Mouse (Mus musculus): ENCODE data around the gene Gadl1.

DNA sequence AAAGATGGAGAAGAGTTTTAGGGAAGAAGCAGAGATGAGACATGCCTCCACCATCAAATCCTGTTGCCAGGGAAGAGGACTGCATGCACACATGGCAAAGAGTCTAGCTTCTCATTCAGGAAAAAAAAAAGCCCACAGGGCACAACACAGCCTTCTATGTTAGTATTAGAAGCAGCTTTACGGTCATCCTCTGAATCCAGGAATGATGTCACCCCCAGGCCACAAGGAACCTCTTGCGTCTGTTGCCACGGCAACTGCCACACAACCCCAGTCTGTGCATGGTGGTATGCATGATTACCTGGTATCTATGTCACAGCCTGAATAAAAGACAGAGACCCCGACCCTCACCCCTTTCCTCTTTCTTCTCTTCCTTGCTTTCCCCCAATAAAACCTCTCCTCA, 16.1 kb upstream of the Gadl1 start:
- TF ChIP-seq EP300 (IDR thresholded peaks at IDR 0.05; ENCODE audit: low read depth): no peak
- TF ChIP-seq CTCF (IDR thresholded peaks at IDR 0.05; ENCODE audit: low read depth): no peak

All from heart, postnatal 0 days (tissue).